Mouse (Mus musculus): ENCODE measurements around the gene Hyls1.

The Hyls1 gene

GRCm38 (mm10) chr9:35543099-35543860 is 26.9 kb downstream of the Hyls1 start:
- no peak for DNase-seq

DNA sequence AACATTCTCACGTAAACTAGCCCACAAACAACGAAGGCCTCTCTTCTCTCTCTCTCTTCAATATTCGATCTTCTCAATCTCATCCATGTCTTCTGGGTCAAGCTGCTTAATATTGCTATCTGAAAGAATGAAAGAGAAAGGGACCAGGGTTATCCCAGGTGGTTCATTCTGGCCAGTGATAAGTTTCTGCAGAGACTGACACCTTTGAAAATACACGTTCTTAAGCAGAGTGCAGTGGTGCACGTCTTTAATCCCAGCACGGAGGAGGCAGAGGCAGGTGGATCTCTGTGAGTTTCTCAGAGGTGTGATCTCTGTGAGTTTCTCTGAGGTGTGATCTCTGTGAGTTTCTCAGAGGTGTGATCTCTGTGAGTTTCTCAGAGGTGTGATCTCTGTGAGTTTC is 28.3 kb downstream of the Hyls1 start:
- DNase-seq: no peak

- peak; percentile 84 for DNase-seq
Measured at GRCm38 (mm10) chr9:35541488-35541887, 28.7 kb downstream of the Hyls1 start.

DNA sequence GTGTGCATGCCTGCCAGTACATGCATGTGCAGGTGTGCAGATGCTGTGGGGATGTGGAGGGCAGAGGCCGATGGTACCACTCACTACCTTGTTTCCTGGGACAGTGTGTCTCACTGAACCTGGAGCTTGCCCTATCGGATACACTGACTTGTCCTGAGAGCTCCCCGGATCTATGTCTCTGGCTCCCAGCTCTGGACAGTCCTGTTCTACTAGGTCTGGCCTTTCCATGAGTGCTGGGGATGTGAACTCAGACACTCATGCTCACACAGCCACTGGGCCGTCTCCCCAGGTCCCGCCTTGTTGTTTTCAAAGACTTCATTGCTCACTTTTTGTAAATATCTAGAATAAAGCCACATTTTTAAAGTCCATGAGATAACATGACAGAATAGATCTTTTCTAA is 29.2 kb downstream of the Hyls1 start:
- DNase-seq: no peak

DNA sequence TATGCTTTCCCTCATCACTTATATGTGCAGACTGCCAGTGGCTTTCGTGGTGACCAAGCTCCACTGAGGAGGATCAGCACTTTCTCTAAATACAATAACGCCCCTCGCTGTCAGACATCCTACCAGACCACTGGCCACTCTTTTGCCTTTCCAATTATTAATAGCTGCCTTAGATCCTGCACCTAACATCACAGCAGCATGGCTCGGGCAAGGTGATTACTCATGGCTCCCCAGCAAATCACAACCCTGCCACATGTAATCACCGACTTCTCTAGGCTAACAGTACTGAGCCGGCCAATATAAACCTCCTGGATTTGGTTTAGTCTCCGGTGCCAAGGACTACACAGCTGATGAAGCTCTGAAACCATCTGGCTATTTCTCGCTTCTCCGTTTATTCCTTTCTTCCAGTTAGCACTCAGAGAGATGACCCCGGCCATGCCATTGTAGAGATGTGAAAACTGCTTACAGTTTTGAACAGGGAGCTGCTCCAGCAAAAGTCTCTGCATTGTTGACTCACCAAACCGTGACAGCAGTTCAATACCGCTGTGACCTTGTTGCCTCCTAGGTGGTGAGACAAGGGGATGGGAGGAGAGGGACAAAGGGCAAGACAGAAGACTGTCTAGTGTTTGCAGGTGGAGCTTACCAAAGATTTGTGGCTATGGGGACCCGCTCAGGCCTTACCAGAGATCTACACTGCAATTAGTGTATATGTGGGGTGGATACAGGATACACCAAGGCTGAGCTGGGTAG is 31.0 kb downstream of the Hyls1 start:
- DNase-seq: no peak

GRCm38 (mm10) chr9:35535876-35536275 is 34.3 kb downstream of the Hyls1 start:
- no peak for DNase-seq

DNA sequence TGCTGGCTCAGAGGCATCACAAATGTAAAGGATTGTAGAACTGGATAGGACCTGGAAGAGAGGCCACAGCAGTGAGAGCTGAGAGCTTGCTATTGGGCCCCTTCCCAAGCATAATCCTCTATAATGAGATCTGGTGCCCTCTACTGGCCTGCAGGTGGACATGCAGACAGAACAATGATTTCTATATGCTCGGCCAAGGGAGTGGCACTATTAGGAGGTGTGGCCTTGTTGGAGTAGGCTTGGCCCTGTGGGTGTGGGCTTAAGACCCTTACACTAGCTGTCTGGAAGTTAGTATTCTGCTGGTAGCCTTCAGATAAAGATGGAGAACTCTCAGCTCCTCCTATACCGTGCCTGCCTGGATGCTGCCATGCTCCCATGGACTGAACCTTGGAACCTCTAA is 35.1 kb downstream of the Hyls1 start:
- peak; percentile 58 for DNase-seq

- DNase-seq: peak; percentile 37
Measured at GRCm38 (mm10) chr9:35533266-35533665, 36.9 kb downstream of the Hyls1 start.

- no peak for DNase-seq
Measured at GRCm38 (mm10) chr9:35529796-35530195, 40.4 kb downstream of the Hyls1 start.

GRCm38 (mm10) chr9:35529141-35529540 is 41.1 kb downstream of the Hyls1 start:
- DNase-seq: no peak

DNA sequence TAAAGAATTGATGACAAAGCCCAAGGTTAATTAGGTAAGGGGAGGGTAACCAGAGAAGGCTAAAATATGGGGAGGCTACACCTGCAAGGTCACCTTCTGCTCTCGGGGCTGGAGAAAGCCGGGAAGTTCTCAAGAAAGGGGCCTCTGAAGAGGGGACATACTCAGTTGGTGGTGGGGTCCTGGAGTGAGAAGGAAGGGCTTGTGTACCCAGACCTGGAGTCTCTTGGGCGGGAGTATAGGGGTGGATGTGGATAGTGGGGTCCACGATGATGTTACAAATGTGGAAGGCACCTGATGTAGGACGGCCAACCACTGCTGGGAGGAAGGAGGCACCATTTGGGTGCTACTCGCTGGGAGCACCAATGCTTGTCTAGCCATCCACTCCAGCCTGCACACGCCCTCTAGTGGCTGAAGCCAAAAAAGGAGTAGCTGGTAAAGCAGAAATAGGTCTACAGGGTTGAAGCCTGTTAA is 46.2 kb downstream of the Hyls1 start:
- DNase-seq: peak; percentile 81

DNA sequence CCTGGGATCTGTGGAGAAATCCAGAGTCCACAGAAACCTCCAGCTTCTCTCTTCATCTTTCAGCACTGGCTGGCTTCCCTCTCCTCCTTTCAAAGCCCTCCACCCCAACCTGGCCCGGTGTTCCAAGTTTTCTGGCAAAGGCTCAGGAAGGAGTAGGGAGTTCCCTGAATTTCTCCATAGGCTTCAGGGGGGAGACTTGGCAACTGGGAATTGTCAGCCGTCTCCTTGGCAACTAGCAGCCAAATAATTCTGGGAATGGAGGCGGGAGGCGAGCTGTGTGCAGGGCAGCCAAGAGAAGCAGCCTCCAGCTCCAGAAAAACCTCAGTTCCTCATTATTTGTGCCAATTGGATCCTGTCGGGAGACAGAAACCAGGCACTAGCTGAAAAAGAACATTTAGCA is 46.7 kb downstream of the Hyls1 start:
- peak; percentile 51 for DNase-seq

DNA sequence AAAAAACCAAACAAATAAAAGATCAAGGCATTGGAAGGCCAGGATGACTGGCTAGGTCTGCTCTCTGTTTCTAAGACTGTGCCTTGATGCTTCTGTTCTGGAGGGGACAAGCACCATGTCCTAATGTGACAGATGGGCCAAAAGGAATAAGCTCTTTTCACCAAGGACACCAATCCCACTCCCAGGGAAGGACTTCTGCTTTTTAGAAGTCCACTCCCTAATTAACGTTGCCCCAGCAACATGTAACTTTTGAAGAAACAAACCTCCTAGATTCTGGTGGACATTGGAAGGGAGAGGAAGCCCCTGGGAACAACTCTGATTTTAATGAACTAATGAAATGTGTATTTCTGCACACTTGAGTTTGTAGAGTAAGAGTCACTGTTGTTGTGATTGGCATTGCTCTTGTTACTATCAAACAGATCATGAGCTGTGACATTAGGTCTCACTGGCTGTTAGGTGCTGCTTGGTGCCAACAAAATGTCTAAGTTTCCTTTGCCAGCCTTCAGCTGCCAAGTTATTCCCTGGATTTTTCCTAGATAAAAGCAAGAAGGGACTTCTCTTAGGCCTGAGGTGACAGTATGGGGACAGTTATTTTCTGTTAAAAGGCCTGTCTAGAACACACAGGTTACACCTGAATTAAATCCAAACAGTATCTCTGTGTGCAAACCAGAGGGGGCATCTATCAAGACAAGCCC is 47.2 kb downstream of the Hyls1 start:
- DNase-seq: peak; percentile 16

DNA sequence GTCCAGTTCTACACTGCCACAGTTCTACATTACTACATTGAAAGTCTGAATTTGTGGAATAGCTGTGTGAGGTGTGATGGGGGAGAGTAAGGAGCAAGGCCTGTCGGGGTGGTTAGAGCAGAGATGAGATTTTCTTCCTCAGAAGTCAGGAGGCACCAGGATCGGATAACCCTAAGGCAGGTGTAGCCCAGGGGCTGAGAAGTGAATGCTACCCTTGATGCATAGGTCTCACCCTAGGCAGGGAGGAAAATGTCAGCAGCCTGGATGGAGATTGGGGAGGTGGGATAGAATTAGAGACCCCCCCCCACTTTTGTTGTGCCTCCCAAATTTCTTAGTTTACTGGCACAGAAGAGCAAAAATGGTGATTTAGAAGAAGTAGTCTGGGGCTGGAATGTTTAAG is 48.0 kb downstream of the Hyls1 start:
- no peak for DNase-seq

DNA sequence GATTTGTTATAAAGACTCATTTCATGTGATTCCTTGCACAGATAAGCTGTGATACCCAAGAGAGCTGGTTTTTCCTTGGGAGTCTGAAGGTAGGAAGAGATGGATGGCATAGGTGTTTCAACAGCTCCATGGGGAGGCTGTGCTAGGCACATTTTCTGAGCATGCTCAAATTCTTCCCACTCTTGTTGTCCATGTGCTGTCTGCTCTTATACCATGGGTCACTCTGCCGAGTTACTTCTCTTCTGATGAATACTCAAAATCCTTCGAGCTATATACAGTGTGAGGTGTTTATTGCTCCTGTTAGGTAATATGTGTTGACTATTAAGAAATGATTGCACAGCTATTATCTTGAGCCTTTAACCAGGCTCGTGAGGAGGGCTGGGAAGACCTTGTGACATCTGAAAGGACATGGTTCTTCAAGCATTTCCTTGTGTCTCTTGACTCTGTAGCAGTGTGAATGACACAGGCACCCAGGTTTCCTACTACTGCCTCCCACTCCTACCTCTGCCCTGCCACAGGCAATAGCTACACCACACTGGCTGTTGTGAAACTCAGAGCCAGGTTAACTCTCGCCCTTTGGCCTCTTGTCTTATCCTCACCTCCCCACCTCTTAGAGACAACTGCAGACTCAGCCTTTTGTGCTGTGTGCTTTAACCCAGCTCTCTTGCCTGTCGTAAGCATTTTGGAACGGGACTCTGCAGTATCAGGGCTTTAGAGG is 49.4 kb downstream of the Hyls1 start:
- DNase-seq: no peak

- no peak for DNase-seq
Measured at GRCm38 (mm10) chr9:35518169-35518568, 52.0 kb downstream of the Hyls1 start, which contains the start of gene Gm1113. Gm1113 (minus strand) TSS chr9:35518269.

DNA sequence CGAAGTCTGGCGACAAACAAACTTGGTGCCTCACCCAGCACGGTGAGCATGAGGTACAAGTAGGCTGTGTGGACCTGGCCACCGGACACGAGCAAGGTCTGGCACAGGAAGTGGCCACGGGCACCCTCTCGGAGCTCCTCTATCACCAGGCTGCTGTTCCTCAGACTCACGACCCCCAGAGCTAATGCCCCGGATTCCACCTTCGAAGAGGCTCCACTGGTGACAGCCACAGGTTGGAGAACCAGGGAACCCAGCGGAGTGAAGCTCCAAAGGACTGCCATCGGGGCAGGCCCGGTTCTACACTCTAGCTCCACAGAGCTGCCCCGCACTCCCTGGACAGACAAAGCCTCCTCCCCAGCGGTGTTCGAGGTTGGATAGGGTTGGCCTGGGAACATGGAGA is 53.5 kb downstream of the Hyls1 start:
- no peak for DNase-seq

DNA sequence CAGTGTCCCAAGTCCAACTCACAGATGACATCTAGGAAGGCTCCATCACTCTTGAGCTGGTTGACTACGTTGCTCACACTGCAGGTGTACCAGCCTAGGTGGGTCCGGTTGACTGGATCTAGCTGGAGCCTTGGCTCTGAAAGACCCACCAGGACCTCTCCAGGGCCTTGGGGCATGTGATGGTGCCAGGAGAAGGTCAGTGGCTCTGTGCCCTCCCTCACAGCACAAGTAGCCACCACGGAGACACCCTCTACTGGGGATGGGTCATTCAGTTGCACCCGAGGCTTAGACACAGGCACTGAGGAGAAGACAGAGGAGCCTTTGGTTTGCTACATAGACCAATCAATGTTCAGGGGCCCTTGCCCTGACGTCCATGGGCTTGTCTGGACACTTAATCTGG is 54.0 kb downstream of the Hyls1 start:
- no peak for DNase-seq

- no peak for DNase-seq
Measured at GRCm38 (mm10) chr9:35513900-35514299, 56.3 kb downstream of the Hyls1 start.
